Mouse (Mus musculus): ENCODE data around the gene Catsperd. TPM values are rescaled to one million over a fixed set of nuclear protein-coding genes. Genes with fewer than 3 reads are reported as not detected.
"Not testable (repeated sequence)": the region's sequence is repeated elsewhere in the genome, so short reads cannot be mapped to it uniquely, and the experiment has no call there.

Catsperd gene
- total RNA-seq, 2 experiments from 2014 or later = 0.38 to 0.65 TPM

GRCm38 (mm10) chr17:56614391-56615135, 13.4 kb upstream of the Catsperd start:
- peak overlapping the region; percentile 81 for H3K4me3 ChIP-seq
- H3K27ac ChIP-seq = 0 out of 2 replicates have a peak overlapping the region, but pooled peaks have one; percentile 4
- DNase-seq (ENCODE audit: extremely low spot score in 1 of 2, low spot score in 2 of 2) = no peak
- TF ChIP-seq CTCF (IDR thresholded peaks at IDR 0.05) = no peak
- intact Hi-C loops (cut with DNase I) = loop anchor here (5.0 kb wide), 1 partner anchor 148 kb away; the partner anchor contains the start of gene Dus3l

GRCm38 (mm10) chr17:56615136-56615784, 12.7 kb upstream of the Catsperd start:
- Histone ChIP-seq H3K4me3 (no peak overlapping the region), H3K27ac (no peak overlapping the region)
- no peak for TF ChIP-seq CTCF (IDR thresholded peaks at IDR 0.05)
- intact Hi-C loops (cut with DNase I) = no loop called here
- DNase-seq (ENCODE audit: extremely low spot score in 1 of 2, low spot score in 2 of 2) = no peak

GRCm38 (mm10) chr17:56615792-56616191, 12.2 kb upstream of the Catsperd start:
- intact Hi-C loops (cut with DNase I) = no loop called here
- Histone ChIP-seq H3K4me3 (no peak overlapping the region), H3K27ac (no peak overlapping the region)
- no peak for DNase-seq (ENCODE audit: extremely low spot score in 1 of 2, low spot score in 2 of 2)
- no peak for TF ChIP-seq CTCF (IDR thresholded peaks at IDR 0.05)

- Histone ChIP-seq H3K27ac (no peak overlapping the region), H3K4me3 (no peak overlapping the region)
- intact Hi-C loops (cut with DNase I) = no loop called here
- DNase-seq (ENCODE audit: extremely low spot score in 1 of 2, low spot score in 2 of 2) = no peak
- no peak for TF ChIP-seq CTCF (IDR thresholded peaks at IDR 0.05)
Observed at GRCm38 (mm10) chr17:56616725-56617124, 11.2 kb upstream of the Catsperd start.

- Histone ChIP-seq H3K4me3 (no peak overlapping the region), H3K27ac (no peak overlapping the region)
- no peak for TF ChIP-seq CTCF (IDR thresholded peaks at IDR 0.05)
- intact Hi-C loops (cut with DNase I) = no loop called here
- DNase-seq (ENCODE audit: extremely low spot score in 1 of 2, low spot score in 2 of 2) = no peak
Observed at GRCm38 (mm10) chr17:56617628-56618027, 10.3 kb upstream of the Catsperd start.

GRCm38 (mm10) chr17:56625495-56625894, 2.4 kb upstream of the Catsperd start:
- no peak overlapping the region; the same call in 1 of the 2 replicates for H3K4me3 ChIP-seq
- H3K27ac ChIP-seq = no peak overlapping the region
- DNase-seq (ENCODE audit: extremely low spot score in 1 of 2, low spot score in 2 of 2) = no peak
- no peak for TF ChIP-seq CTCF (IDR thresholded peaks at IDR 0.05)
- intact Hi-C loops (cut with DNase I) = no loop called here

- intact Hi-C loops (cut with DNase I) = loop anchor here (2.0 kb wide), 1 partner anchor 43 kb away; no protein-coding TSS in a partner anchor
- DNase-seq (ENCODE audit: extremely low spot score in 1 of 2, low spot score in 2 of 2) = no peak
- Histone ChIP-seq H3K4me3 (peak overlapping the region; percentile 92), H3K27ac (peak overlapping the region; percentile 82)
- TF ChIP-seq CTCF (IDR thresholded peaks at IDR 0.05) = no peak
Observed at GRCm38 (mm10) chr17:56626260-56626659, 1.7 kb upstream of the Catsperd start.

GRCm38 (mm10) chr17:56626754-56627470, 1.0 kb upstream of the Catsperd start, which contains the start of gene Lonp1:
TSS of gene Lonp1 (minus strand) at chr17:56626887.
- peak; percentile 95 to 98 for DNase-seq (ENCODE audit: extremely low spot score in 1 of 2, low spot score in 2 of 2)
- H3K27ac ChIP-seq = peak within 1 kb of the TSS; percentile 82
- intact Hi-C loops (cut with DNase I) = loop anchor here (2.0 kb wide), 1 partner anchor 42 kb away; no protein-coding TSS in a partner anchor
- H3K4me3 ChIP-seq = peak within 1 kb of the TSS; percentile 92
- TF ChIP-seq CTCF (IDR thresholded peaks at IDR 0.05) = no peak

GRCm38 (mm10) chr17:56629800-56630781, 2.1 kb downstream of the Catsperd start:
- H3K27ac ChIP-seq; intact Hi-C loops (cut with DNase I); H3K4me3 ChIP-seq; DNase-seq (ENCODE audit: extremely low spot score in 1 of 2, low spot score in 2 of 2): not testable (repeated sequence)

- no peak for TF ChIP-seq CTCF (IDR thresholded peaks at IDR 0.05)
- Histone ChIP-seq H3K27ac (no peak overlapping the region), H3K4me3 (no peak overlapping the region)
- no peak for DNase-seq (ENCODE audit: extremely low spot score in 1 of 2, low spot score in 2 of 2)
- intact Hi-C loops (cut with DNase I) = no loop called here
Observed at GRCm38 (mm10) chr17:56631807-56632206, 3.9 kb downstream of the Catsperd start.

- no peak for DNase-seq (ENCODE audit: extremely low spot score in 1 of 2, low spot score in 2 of 2)
Observed at GRCm38 (mm10) chr17:56634023-56634422, 6.1 kb downstream of the Catsperd start.

More at GRCm38 (mm10) chr17:56634023-56634422, 6.1 kb downstream of the Catsperd start:
- Histone ChIP-seq H3K4me3 (no peak overlapping the region), H3K27ac (no peak overlapping the region)
- no peak for TF ChIP-seq CTCF (IDR thresholded peaks at IDR 0.05)
- intact Hi-C loops (cut with DNase I) = no loop called here

All from left cerebral cortex, adult 2 months (tissue).